Mouse (Mus musculus): ENCODE results near the gene Cacna1i. TPM values are rescaled to one million over a fixed set of nuclear protein-coding genes. Genes with fewer than 3 reads are reported as not detected.

The Cacna1i gene
- polyA plus RNA-seq, 1 experiment from 2014 or later: 0.03 TPM

DNA sequence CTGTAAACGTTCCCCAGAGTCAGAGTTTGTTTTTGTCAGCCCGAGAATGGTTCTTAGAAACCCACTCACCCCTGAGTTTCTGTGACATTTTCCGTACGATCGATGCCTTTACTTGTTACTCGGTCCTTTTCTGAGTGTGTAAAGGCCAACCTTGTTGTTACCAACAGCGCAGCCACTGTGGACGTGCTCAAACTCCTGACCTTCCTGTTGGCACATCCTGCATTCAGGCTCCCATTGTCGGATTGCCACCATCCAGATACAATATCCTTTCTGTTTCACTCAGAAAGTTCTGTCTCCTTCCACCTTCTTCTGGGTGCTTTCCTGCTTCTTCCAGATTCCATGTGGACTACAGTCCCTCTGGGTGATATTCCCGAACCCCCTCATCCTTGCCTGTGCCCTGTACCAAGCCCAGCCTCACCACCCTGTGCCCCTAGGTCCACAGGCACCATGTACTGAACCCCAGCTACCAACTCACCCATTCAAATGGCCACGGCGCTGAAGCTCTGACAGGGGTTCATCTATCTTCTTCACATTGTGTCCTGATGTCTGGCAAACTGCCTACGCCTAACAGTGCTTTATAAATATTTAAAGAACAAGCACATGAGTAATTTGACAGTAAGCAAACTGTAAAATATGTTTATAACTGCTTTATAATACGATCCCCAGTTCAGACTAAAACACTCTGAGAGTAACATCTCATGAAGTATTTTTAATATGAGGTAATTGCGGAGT lies 159.1 kb downstream of the Cacna1i start:
- WGBS: 75% methylated on average over 15 of the region's 15 CpGs
- no peaks in the 10 kb centered on the region for H3K9me3 ChIP-seq (replicated peaks)
- H3K4me2 ChIP-seq (replicated peaks): no peak overlapping the region
- ATAC-seq (ENCODE audit: insufficient number of reproducible peaks, low FRiP score, low TSS enrichment, low read depth): no peak
- no peak overlapping the region for H3K9ac ChIP-seq
- H3K27ac ChIP-seq (replicated peaks): no peak overlapping the region
- H3K36me3 ChIP-seq: no peaks in the 10 kb centered on the region
- no peaks in the 10 kb centered on the region for H3K4me1 ChIP-seq
- H3K27me3 ChIP-seq: no peaks in the 10 kb centered on the region
- H3K4me3 ChIP-seq (replicated peaks): no peak overlapping the region

Other genes starting within 250 kb of the Cacna1i start
- gene Syngr1, start 195.9 kb upstream of the Cacna1i start, polyA plus RNA-seq (2015; fragmentation: Nextera tagmentation; extraction: Ambion mirVana): 13.5 and 13.7 TPM in 2 replicates
- gene Rpl3, start 195.4 kb upstream of the Cacna1i start, polyA plus RNA-seq (2015; fragmentation: Nextera tagmentation; extraction: Ambion mirVana): 1,004 and 1,072 TPM in 2 replicates
- gene Tab1, start 154.1 kb upstream of the Cacna1i start, polyA plus RNA-seq (2015; fragmentation: Nextera tagmentation; extraction: Ambion mirVana): 38.2 and 38.7 TPM in 2 replicates
- gene Mgat3, start 113.5 kb upstream of the Cacna1i start, polyA plus RNA-seq (2015; fragmentation: Nextera tagmentation; extraction: Ambion mirVana): 4.6 and 5.5 TPM in 2 replicates
- gene Mief1, start 53.2 kb upstream of the Cacna1i start, polyA plus RNA-seq (2015; fragmentation: Nextera tagmentation; extraction: Ambion mirVana): 26.4 and 27.8 TPM in 2 replicates
- gene AC140267.1, start 51.4 kb upstream of the Cacna1i start, polyA plus RNA-seq (2015; fragmentation: Nextera tagmentation; extraction: Ambion mirVana): not detected in 2 replicates
- 141 and 145 TPM in 2 replicates for gene Atf4, start 32.1 kb upstream of the Cacna1i start, polyA plus RNA-seq (2015; fragmentation: Nextera tagmentation; extraction: Ambion mirVana)
- 53.5 and 54.6 TPM in 2 replicates for gene Rps19bp1, start 22.9 kb upstream of the Cacna1i start, polyA plus RNA-seq (2015; fragmentation: Nextera tagmentation; extraction: Ambion mirVana)